Mouse (Mus musculus): ENCODE results near the gene Mcoln3.

Mcoln3 gene

DNA sequence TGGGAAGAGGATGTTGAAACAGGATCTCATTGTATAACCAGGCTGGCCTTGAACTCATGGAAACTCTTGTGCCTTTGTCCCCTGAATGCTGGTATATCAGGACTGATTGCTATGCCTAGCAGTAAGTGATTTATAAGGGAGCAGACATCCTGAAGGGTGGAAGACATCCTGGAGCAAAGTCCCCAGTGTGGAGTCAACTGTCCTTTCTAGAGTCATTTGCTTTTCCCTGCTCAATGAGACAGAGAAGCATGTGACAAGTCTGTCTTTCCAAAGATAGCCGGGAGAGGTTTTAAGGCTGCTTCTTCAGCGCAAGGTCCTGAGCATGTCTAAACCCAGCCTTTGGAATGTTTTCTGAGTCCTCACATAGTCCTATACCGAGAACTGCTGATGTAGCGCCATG is 52.1 kb downstream of the Mcoln3 start:
- DNase-seq (ENCODE audit: inconsistent age in 2 of 2, low spot score in 1 of 2) = no peak

DNA sequence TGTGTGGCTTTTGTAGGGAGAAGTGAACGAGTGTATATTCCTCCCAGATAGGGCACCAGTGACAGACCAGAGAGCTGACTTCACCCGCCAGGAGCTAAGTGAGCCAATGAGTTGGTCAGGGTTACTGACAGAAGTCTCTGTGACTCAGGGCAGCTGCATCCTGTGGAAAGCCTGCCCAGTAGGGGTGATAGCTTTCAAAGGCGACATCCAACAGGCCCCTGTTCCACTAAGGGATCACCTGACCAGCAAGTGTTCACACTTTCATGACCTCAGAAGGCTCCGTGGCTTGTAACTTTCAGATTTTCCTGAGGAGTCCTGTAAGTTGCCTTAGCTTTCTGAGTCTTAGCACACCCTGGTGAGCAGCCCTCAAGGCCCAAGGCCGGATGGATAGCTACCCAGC is 55.8 kb downstream of the Mcoln3 start:
- no peak for DNase-seq (ENCODE audit: inconsistent age in 2 of 2, low spot score in 1 of 2)

DNA sequence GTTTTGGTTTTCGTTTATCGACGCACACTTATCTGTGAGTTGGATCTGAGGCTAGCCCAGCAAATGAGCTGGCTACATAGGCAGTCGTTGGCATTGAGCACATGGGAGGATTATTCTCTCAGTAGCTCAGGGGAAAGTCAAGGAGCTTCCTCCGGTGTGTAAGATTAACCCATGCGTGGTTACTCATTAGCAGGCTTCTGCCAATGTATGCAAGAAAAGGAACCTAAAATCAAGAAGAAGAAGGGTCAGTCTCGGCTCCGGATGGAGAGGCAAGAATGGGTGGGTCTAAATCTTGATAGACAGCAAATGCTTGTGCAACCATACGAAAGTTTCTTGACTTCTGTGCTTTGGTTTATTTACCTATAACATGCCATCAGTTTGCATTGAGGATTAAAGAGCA is 57.0 kb downstream of the Mcoln3 start:
- DNase-seq (ENCODE audit: inconsistent age in 2 of 2, low spot score in 1 of 2) = no peak

DNA sequence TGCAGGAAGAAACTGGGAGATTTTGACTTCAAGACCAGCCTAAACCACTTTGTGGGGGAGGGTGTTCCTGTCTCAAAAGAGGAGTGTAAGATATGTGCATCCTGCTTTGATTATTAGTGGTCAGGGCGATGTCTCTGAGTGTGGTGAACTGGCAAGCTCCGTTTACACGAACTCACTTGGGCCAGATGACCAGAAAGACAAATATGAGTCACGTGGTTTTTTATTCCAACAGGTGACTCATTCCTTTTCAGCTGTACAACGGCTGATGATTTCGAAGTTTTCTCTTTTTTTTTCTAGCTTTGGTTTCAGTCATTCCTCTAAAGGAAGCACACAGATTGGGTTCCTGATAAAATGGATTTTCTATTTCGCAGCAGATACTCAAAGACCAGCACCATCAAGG is 60.0 kb downstream of the Mcoln3 start:
- no peak for DNase-seq (ENCODE audit: inconsistent age in 2 of 2, low spot score in 1 of 2)

DNA sequence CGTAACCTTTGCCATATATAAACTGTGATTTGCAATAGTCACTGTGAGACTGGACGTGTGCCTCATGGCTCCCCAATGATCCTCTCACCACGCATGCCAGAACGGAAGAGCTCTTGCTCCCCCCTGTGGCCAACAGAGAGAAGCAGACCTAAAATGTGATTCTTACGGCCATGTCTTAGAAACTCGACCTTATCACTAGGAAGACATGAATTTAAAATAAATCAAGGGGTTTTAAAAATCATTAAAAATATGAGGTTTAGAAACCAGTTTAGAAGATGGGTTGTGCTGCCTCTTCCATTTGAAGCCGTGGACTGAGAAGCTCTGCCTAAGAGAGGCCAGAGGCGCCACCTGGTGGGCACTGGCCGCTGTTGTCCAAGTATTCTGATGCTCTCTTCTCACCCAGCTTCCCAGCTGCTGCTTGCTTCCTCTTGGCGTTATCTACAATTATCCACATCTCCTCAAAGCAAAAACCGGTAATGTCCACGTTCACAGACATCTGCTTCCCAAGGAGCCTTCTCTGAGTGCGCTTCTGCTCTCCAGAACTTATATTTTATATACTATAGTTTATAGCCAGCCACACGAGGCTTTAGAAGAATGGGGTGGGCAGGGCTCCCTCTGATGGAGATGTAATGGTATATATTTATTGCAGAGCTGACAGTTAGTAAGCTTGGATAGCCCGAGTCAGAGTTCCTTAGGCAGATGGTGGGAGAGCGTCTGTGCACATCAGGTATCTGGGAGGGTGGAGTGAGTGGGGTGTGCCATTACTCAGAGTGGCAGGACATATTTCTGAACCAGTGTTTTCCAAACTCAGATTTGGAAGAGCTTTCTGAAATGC is 60.7 kb downstream of the Mcoln3 start:
- peak; percentile 72 to 93 for DNase-seq (ENCODE audit: inconsistent age in 2 of 2, low spot score in 1 of 2)

DNA sequence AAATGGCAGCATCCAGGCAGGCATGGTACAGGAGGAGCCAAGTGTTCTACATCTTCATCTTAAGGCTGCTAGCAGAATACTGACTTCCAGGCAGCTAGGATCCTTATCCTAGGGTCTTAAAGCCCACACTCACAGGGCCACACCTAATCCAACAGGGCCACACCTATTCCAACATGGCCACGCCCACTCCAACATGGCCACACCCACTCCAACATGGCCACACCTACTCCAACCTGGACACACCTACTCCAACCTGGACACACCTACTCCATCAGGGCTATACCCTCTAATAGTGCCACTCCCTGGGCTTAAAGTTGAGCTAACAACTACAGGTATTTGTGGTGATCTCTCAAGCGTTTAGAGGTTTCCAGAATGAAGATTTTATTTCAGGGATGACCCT is 63.1 kb downstream of the Mcoln3 start:
- no peak for DNase-seq (ENCODE audit: inconsistent age in 2 of 2, low spot score in 1 of 2)

DNA sequence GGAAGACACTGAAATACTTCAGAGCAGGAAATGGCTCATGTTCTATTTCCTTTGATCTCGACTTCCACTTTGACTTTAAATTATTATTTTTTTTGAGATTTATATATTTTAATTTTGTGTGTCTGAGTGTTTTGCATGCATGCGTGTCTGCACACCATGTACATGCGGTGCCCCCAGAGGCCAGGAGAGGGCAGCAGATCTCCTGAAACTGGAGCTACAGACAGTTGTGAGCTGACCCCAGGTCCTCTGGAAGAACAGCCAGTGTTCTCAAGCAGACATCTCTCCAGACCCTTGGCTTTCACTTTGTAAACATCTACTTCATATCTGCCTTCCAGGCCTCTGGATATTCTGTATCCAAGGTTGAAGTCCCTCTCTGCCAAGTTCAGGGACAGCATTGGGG is 63.7 kb downstream of the Mcoln3 start:
- peak; percentile 53 to 79 for DNase-seq (ENCODE audit: inconsistent age in 2 of 2, low spot score in 1 of 2)

DNA sequence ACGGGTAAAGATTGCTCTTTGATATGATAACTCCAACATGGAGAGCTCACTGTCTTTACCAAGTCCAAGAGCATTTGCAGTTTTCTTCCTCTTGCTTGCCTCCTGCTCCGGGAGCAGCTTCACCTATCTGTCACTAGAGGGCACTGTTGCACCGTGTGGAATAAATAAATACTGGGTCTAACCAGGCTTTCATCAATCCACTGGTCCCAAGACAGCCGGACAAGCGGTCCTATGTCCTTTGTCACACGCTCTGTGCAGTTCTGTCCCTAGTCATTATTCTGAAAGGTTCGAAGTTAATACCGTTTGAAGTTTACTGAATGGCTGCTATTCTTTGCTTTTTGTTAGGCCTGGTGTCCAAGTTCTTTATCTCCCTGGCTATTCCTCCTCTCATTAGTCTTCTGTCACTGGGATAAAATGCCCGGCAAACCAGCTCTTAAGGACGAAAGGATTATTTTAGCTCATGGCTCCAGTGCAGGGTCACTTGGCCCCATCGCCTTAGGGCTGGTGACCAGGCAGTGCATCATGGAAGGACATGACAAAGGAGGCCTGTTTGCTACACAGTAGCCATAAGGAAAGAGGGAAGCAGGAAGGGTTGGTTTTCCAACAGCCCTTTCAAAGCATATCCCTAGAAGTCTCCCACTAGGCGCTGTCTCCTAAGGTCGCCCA is 67.9 kb downstream of the Mcoln3 start:
- DNase-seq (ENCODE audit: inconsistent age in 2 of 2, low spot score in 1 of 2) = peak; percentile 68 to 90

DNA sequence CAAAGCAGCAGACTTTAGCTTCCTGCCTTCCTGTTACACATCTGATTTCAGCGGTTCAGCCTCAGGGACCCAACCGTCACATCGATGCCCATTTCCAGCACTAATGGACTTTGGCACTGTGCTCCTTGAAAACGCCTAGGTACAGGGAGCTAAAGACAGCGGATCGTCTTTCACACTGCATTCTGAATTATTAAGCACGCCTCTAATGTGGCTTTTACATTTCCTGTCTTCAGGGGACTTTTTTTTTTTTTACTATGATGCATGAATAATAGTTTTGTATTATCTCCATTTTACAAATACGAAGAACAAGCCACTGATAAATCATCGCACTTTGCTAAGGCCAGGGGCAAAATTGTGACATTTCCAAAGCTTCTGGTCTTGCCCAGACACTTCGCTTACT is 68.8 kb downstream of the Mcoln3 start:
- no peak for DNase-seq (ENCODE audit: inconsistent age in 2 of 2, low spot score in 1 of 2)

DNA sequence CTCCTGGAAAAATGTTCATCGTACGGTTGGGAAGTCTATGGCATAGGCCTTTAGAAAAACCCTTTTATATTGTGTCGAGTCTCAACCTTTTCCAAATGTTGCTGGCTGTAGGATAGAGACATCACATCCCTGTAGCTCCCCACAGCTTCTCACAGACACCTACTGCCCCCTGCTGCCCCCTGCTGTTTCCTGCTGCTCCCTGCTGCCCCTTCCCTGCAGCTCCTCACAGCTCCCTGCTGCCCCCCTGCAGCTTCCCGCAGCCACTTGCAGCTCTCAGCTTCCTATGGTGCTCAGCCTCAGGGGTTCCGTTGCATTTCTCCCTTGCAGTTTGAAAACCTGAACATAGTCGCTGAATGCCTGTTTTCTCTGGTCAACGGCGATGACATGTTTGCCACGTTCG is 72.7 kb downstream of the Mcoln3 start:
- DNase-seq (ENCODE audit: inconsistent age in 2 of 2, low spot score in 1 of 2) = no peak

Data from adrenal gland, adult (tissue).